Comparison of ENCODE assay signal across 18 mouse cellular contexts in genomic region chr3:146317911-146318310, GRCm38 (mm10).
"Had no signal": no experiment of that assay in that cellular context is flagged by ENCODE, and none has a peak within 500 bp of the region (broad histone marks: within the 10 kb centered on the region; RNA-seq: fewer than 3 reads in every experiment).

No protein-coding gene starts in this region.

- ATAC-seq: liver, postnatal 0 days; lung, postnatal 0 days had no signal

- DNase-seq: kidney, adult 18-20 months; kidney, adult 9 months; kidney, postnatal 14 days; kidney, postnatal 4 days; left cerebral cortex, postnatal 4 days; liver, postnatal 0 days; lung, embryonic 14.5 days; thymus, adult 18-20 months; thymus, postnatal 36 days had no signal

- H3K36me3 ChIP-seq: limb, embryonic 12.5 days; limb, embryonic 15.5 days; neural tube, embryonic 13.5 days had no signal

- H3K4me2 ChIP-seq: liver, embryonic 11.5 days; lung, embryonic 14.5 days had no signal

- H3K27me3 ChIP-seq: limb, embryonic 15.5 days had no signal

- H3K9me3 ChIP-seq: limb, embryonic 12.5 days; limb, embryonic 15.5 days; neural tube, embryonic 13.5 days had no signal

- H3K4me3 ChIP-seq: limb, embryonic 12.5 days; limb, embryonic 15.5 days; myocyte; neural tube, embryonic 13.5 days had no signal

- H3K9ac ChIP-seq: limb, embryonic 12.5 days; limb, embryonic 15.5 days; liver, embryonic 14.5 days; liver, postnatal 0 days; lung, embryonic 14.5 days had no signal

- H3K27ac ChIP-seq: limb, embryonic 12.5 days; limb, embryonic 15.5 days; liver, embryonic 14.5 days; macrophage; stomach, postnatal 0 days had no signal
